Mouse (Mus musculus) kidney, embryonic 14.5 days (tissue): ENCODE results near the gene Nav3. TPM values are rescaled to one million over a fixed set of nuclear protein-coding genes. Genes with fewer than 3 reads are reported as not detected.
A peak's percentile ranks its signal among the peaks of the same experiment; 100 is the strongest.

Source experiments
- ATAC-seq: fragments of 200-750 bp; cut with Nextera tagmentation; 2 replicates; pipeline ENCODE4 v1.8.0; 2017; ENCODE audit warnings: moderate number of reproducible peaks, mild to moderate bottlenecking, moderate TSS enrichment, moderate library complexity; ENCODE audit not compliant: low FRiP score, low TSS enrichment
- H3K27ac ChIP-seq: fragments of 300-500 bp; sonication (generic); 2 replicates; pipeline ENCODE4 v1.5.1; 2014; ENCODE audit warnings: low read depth, mild to moderate bottlenecking, low read length, moderate library complexity, mixed read lengths
- H3K27me3 ChIP-seq: fragments of 300-500 bp; sonication (generic); 2 replicates; pipeline ENCODE4 v1.6.1; 2014; ENCODE audit warnings: mild to moderate bottlenecking, low read length; ENCODE audit not compliant: control insufficient read depth, insufficient read depth
- H3K36me3 ChIP-seq: fragments of 300-500 bp; sonication (generic); 2 replicates; pipeline ENCODE4 v1.6.1; 2014; ENCODE audit warnings: low read length, mixed read lengths; ENCODE audit not compliant: control insufficient read depth, insufficient read depth
- H3K4me1 ChIP-seq: fragments of 300-500 bp; sonication (generic); 2 replicates; pipeline ENCODE4 v1.6.1; 2014; ENCODE audit warnings: low read length, mixed read lengths; ENCODE audit not compliant: control insufficient read depth, insufficient read depth
- H3K4me2 ChIP-seq: fragments of 300-500 bp; sonication (generic); replicated peaks from 2 replicates; pipeline ENCODE4 v1.6.1; 2014; ENCODE audit warnings: low read depth, mild to moderate bottlenecking, low read length
- H3K4me3 ChIP-seq: fragments of 300-500 bp; sonication (generic); 2 replicates; pipeline ENCODE4 v1.5.1; 2014; ENCODE audit warnings: mild to moderate bottlenecking, low read length
- H3K9ac ChIP-seq: fragments of 300-500 bp; sonication (generic); 2 replicates; pipeline ENCODE4 v1.6.1; 2014; ENCODE audit warnings: low read depth, mild to moderate bottlenecking, low read length, moderate library complexity
- H3K9me3 ChIP-seq: fragments of 300-500 bp; sonication (generic); 2 replicates; pipeline ENCODE4 v1.6.1; 2016; ENCODE audit warnings: low read length; ENCODE audit not compliant: control insufficient read depth
- WGBS: fragments of 180-500 bp; shearing (Covaris S2); extraction: QIAGEN DNeasy Blood & Tissue Kit; methylation state at CpG from one replicate; pipeline ENCODE4 v1.1.7; 2014; 5-methylcytosine and 5-hydroxymethylcytosine counted together
- polyA plus RNA-seq: library from polyadenylated mRNA; unstranded; fragments of >200 nt; fragmentation: Nextera tagmentation; extraction: Ambion mirVana; gene quantifications from 2 replicates; pipeline ENCODE4 v1.2.1, GENCODE M21; 2014

The Nav3 gene
- polyA plus RNA-seq, result 5.0 and 5.5 TPM in 2 replicates

GRCm38 (mm10) chr10:110455838-110456493 is at the start of gene Nav3:
TSS of gene Nav3 (minus strand) at chr10:110456204.
- Histone ChIP-seq H3K27me3 (peaks cover 13% of the 10 kb centered on the region; the same call in 1 of the 2 replicates), H3K4me3 (peak within 1 kb of the TSS; percentile 63), H3K9ac (peak within 1 kb of the TSS; percentile 68), H3K36me3 (no peaks in the 10 kb centered on the region), H3K4me1 (no peaks in the 10 kb centered on the region), H3K9me3 (no peaks in the 10 kb centered on the region), H3K4me2 (peak within 1 kb of the TSS; percentile 90), H3K27ac (no peak within 1 kb of the TSS)
- peak; percentile 96 for ATAC-seq
- 1% methylated on average over 25 of the region's 50 CpGs for WGBS

DNA sequence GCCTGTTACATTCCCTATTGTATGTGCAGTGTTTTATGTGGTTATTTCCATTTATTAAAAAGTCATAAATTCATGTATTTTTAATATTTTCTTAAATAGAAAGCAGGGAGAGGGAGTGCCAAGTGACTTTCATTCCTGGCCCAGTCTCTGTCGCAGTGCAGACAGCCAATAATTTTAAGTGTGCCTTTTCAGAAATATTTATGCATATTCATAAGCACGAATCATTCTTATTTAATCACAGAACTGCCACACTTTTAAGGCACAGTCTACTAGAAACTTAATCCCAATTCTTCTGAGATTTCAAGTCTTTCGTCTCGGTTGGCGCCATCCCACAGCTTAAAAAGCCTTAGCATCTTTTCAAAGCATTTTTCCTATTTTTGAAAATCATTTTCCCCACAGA is 29.3 kb upstream of the Nav3 start:
- no peaks in the 10 kb centered on the region for H3K4me1 ChIP-seq
- H3K4me3 ChIP-seq, result no peak overlapping the region
- no peak overlapping the region for H3K4me2 ChIP-seq
- 90% methylated on average over 5 of the region's 5 CpGs for WGBS
- no peaks in the 10 kb centered on the region for H3K9me3 ChIP-seq
- H3K27me3 ChIP-seq, result no peaks in the 10 kb centered on the region
- no peak overlapping the region for H3K9ac ChIP-seq
- no peak overlapping the region for H3K27ac ChIP-seq
- no peak for ATAC-seq
- no peaks in the 10 kb centered on the region for H3K36me3 ChIP-seq

- Histone ChIP-seq H3K27me3 (no peaks in the 10 kb centered on the region), H3K4me1 (no peaks in the 10 kb centered on the region), H3K27ac (no peak overlapping the region), H3K36me3 (no peaks in the 10 kb centered on the region), H3K4me3 (no peak overlapping the region), H3K4me2 (no peak overlapping the region), H3K9me3 (no peaks in the 10 kb centered on the region), H3K9ac (no peak overlapping the region)
- ATAC-seq, result no peak
- WGBS, result 36% methylated on average over 8 of the region's 8 CpGs
Observed at GRCm38 (mm10) chr10:110484822-110485221, 28.8 kb upstream of the Nav3 start.

DNA sequence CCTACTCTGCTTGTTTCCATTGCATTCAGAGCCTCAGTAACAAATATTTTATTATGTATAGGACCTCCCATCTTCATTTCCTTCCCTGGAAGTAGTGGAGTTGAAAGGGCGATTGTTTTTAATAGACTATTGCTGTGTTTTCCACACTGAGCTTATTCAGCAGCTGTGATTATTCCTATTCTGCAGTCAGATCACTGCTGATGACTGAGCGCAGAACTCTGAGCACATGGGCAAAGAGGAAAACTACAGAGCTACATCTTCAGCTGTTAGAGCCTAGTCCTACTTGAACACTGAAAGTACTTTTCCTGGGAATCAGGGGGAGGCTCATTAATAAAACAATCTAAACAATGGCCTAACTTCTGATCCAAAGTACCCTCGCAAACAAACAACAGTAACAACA is 23.2 kb upstream of the Nav3 start:
- Histone ChIP-seq H3K9ac (no peak overlapping the region), H3K27ac (no peak overlapping the region), H3K4me1 (no peaks in the 10 kb centered on the region), H3K36me3 (no peaks in the 10 kb centered on the region), H3K4me2 (no peak overlapping the region), H3K27me3 (no peaks in the 10 kb centered on the region), H3K4me3 (no peak overlapping the region), H3K9me3 (no peaks in the 10 kb centered on the region)
- 89% methylated on average over 3 of the region's 3 CpGs for WGBS
- no peak for ATAC-seq

GRCm38 (mm10) chr10:110477689-110478314 is 21.8 kb upstream of the Nav3 start:
- Histone ChIP-seq H3K27ac (no peak overlapping the region), H3K4me3 (no peak overlapping the region), H3K9me3 (no peaks in the 10 kb centered on the region), H3K4me2 (no peak overlapping the region), H3K27me3 (no peaks in the 10 kb centered on the region), H3K4me1 (no peaks in the 10 kb centered on the region), H3K36me3 (no peaks in the 10 kb centered on the region), H3K9ac (no peak overlapping the region)
- ATAC-seq, result no peak
- WGBS, result 83% methylated on average over 11 of the region's 11 CpGs

GRCm38 (mm10) chr10:110474107-110474506 is 18.1 kb upstream of the Nav3 start:
- Histone ChIP-seq H3K4me1 (no peaks in the 10 kb centered on the region), H3K27me3 (no peaks in the 10 kb centered on the region), H3K4me3 (no peak overlapping the region), H3K27ac (no peak overlapping the region), H3K36me3 (no peaks in the 10 kb centered on the region), H3K9me3 (no peaks in the 10 kb centered on the region), H3K4me2 (no peak overlapping the region), H3K9ac (no peak overlapping the region)
- no peak for ATAC-seq
- 76% methylated on average over 1 of the region's 1 CpGs for WGBS

DNA sequence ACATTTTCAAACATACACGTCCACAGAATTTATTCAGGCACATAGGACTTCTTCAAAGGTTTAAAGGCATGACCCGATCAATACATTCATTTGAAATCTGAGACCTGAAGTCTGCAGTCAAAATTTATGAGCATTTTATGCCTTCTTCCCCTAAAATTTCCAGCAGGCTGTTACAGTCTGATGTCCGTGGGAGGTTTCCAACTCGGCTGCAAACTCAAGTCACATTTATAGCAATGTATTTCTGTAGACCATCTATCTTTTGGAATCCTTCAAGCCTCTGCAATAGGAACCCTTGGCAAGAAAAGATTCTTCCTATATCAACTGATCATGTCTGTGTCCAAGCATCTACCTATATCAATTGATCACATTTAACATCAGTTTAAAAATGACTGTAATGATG is 13.4 kb upstream of the Nav3 start:
- no peak overlapping the region for H3K4me3 ChIP-seq
- no peak for ATAC-seq
- 46% methylated on average over 4 of the region's 4 CpGs for WGBS
- no peaks in the 10 kb centered on the region for H3K4me1 ChIP-seq
- H3K4me2 ChIP-seq, result no peak overlapping the region
- no peak overlapping the region for H3K27ac ChIP-seq
- no peak overlapping the region for H3K9ac ChIP-seq
- no peaks in the 10 kb centered on the region for H3K27me3 ChIP-seq
- H3K9me3 ChIP-seq, result no peaks in the 10 kb centered on the region
- no peaks in the 10 kb centered on the region for H3K36me3 ChIP-seq

DNA sequence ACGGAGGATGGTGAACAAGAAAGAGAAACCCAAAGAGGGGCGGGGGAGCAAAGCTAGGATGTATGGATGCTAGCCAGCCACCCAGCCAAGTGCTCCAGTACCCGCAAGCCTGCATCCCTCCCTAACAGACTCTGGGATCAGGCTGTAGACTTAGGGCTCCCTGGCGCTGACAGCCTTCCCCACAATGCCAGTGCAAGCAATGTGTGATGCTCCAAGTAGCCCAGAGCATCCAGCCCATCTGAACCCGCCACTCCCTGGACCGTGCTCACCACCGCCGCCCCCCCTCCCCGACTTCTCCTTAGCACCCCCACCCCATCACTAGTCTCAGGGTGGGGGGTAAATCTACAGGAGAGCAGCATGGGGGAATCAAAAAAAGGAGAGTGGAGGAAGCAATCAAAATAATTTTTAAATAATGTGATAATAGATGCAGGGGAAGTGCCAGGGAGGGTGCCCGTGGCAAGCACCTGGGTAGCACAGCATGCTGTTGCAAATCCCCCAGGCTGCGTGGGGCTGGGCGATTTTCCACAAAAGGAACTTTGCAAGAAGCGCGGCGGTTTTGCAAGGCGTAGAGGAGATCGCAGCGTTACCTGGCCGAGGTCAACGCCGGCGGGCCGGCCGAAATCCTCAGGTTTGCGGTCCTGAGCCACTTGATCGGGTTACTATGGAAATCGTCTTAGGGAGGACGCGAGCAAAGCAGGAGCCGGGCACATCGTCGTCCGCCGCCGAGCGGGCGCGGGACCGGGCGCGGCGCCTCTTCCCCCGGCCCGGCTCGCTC is 754 bp downstream of the Nav3 start:
- no peak overlapping the region for H3K27ac ChIP-seq
- peak; percentile 67 for ATAC-seq
- no peaks in the 10 kb centered on the region for H3K4me1 ChIP-seq
- H3K4me3 ChIP-seq, result peak overlapping the region; percentile 63
- H3K9me3 ChIP-seq, result no peaks in the 10 kb centered on the region
- 1% methylated on average over 39 of the region's 45 CpGs for WGBS
- peak overlapping the region; percentile 90 for H3K4me2 ChIP-seq
- H3K9ac ChIP-seq, result peak overlapping the region; percentile 68
- peaks cover 13% of the 10 kb centered on the region; the same call in 1 of the 2 replicates for H3K27me3 ChIP-seq
- H3K36me3 ChIP-seq, result no peaks in the 10 kb centered on the region

DNA sequence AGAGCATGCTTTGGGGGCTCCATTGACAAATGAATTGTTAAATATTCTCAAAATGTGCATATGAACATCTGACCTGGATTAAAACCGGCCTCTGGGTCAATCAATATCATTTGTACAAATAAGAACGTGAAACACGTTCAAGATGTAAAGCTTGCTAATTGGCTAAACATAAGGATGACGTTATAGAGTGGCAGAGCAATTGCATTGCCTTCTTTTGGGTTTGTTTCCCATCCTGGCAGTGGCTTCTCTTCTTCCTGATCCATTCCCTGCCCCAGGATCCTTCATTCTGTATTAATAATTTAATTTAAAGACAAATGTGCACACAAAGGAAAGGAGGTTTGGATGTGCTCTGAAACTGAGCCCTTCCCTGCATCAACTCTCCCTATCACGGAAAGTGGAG is 2.4 kb downstream of the Nav3 start:
- WGBS, result 74% methylated on average over 5 of the region's 5 CpGs
- no peaks in the 10 kb centered on the region for H3K4me1 ChIP-seq

More for the DNA sequence above, 2.4 kb downstream of the Nav3 start:
- no peak for ATAC-seq
- H3K9ac ChIP-seq, result no peak overlapping the region
- no peaks in the 10 kb centered on the region for H3K36me3 ChIP-seq
- no peaks in the 10 kb centered on the region for H3K9me3 ChIP-seq
- no peak overlapping the region for H3K4me2 ChIP-seq
- no peak overlapping the region for H3K4me3 ChIP-seq
- no peak overlapping the region for H3K27ac ChIP-seq
- peaks cover 13% of the 10 kb centered on the region; the same call in 1 of the 2 replicates for H3K27me3 ChIP-seq
